Mouse (Mus musculus) neural tube, embryonic 13.5 days (tissue): ENCODE results near the gene Lmod2. TPM values are rescaled to one million over a fixed set of nuclear protein-coding genes. Genes with fewer than 3 reads are reported as not detected.

Experiments
- ATAC-seq: fragments of 200-750 bp; cut with Nextera tagmentation; 2 replicates; pipeline ENCODE4 v1.8.0; 2017; ENCODE audit warnings: low read depth, mild to moderate bottlenecking, moderate TSS enrichment, moderate library complexity
- H3K27ac ChIP-seq: fragments of 300-500 bp; sonication (generic); replicated peaks from 2 replicates; pipeline ENCODE4 v1.5.1; 2015; ENCODE audit warnings: moderate library complexity, mild to moderate bottlenecking, inconsistent platforms
- H3K27me3 ChIP-seq: fragments of 300-500 bp; sonication (generic); 2 replicates; pipeline ENCODE4 v1.6.1; 2015; ENCODE audit warnings: mild to moderate bottlenecking, inconsistent platforms
- H3K36me3 ChIP-seq: fragments of 300-500 bp; sonication (generic); 2 replicates; pipeline ENCODE4 v1.6.1; 2015; ENCODE audit warnings: mild to moderate bottlenecking, inconsistent platforms
- H3K4me1 ChIP-seq: fragments of 300-500 bp; sonication (generic); replicated peaks from 2 replicates; pipeline ENCODE4 v1.6.1; 2015; ENCODE audit warnings: inconsistent platforms
- H3K4me2 ChIP-seq: fragments of 300-500 bp; sonication (generic); 2 replicates; pipeline ENCODE4 v1.6.1; 2015; ENCODE audit warnings: inconsistent platforms, mild to moderate bottlenecking, moderate library complexity
- H3K4me3 ChIP-seq: fragments of 300-500 bp; sonication (generic); 2 replicates; pipeline ENCODE4 v1.5.1; 2015; ENCODE audit warnings: mild to moderate bottlenecking, inconsistent platforms
- H3K9ac ChIP-seq: fragments of 300-500 bp; sonication (generic); 2 replicates; pipeline ENCODE4 v1.6.1; 2015; ENCODE audit warnings: moderate library complexity, mild to moderate bottlenecking, inconsistent platforms
- H3K9me3 ChIP-seq: fragments of 300-500 bp; sonication (generic); 2 replicates; pipeline ENCODE4 v1.6.1; 2016; ENCODE audit warnings: inconsistent platforms
- WGBS: fragments of 180-500 bp; shearing (Covaris S2); methylation state at CpG from one replicate; pipeline ENCODE4 v1.1.7; 2015; 5-methylcytosine and 5-hydroxymethylcytosine counted together
- polyA plus RNA-seq: library from polyadenylated mRNA; unstranded; fragments of >200 nt; fragmentation: Nextera tagmentation; extraction: Ambion mirVana; gene quantifications from 2 replicates; pipeline ENCODE4 v1.2.1, GENCODE M21; 2015

The Lmod2 gene
- polyA plus RNA-seq, 1 experiment from 2014 or later: 0.15 TPM

DNA sequence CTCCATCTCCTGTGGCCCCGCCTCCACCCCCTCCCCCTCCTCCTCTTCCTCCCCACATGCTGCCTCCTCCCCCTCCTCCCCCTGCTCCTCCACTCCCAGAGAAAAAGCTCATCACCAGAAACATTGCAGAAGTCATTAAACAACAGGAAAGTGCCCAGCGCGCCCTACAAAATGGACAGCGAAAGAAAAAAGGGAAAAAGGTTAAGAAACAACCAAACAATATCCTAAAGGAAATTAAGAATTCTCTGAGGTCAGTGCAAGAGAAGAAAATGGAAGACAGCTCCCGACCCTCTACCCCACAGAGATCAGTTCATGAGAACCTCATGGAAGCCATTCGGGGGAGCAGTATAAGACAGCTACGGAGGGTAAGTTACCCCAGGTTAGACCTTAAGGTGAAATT, 6.7 kb downstream of the Lmod2 start:
- no peak overlapping the region for H3K4me2 ChIP-seq
- no peak overlapping the region for H3K27ac ChIP-seq
- no peak overlapping the region for H3K4me3 ChIP-seq
- H3K36me3 ChIP-seq: no peaks in the 10 kb centered on the region
- no peaks in the 10 kb centered on the region for H3K27me3 ChIP-seq
- no peaks in the 10 kb centered on the region for H3K9me3 ChIP-seq
- H3K4me1 ChIP-seq: no peaks in the 10 kb centered on the region
- no peak for ATAC-seq
- no peak overlapping the region for H3K9ac ChIP-seq
- WGBS: 95% methylated on average over 7 of the region's 7 CpGs

DNA sequence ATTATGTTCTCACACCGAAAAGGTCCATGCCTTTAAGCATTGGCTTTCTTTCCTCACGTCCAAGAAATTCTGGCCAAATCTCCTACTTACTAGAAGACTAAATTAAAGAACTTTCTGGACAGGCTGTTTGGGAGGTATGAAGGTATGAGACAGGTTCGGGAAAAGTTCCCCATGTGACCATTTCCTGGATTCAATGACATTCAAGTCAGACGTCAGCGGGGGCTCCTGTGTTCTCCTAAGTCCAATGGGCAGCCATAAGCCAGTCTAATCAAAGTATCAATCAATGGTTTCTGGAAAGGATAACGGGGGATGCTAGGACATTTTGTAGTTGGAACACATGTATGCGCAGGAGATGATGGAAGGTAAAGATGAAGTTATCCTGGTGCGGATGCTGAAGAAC, 8.1 kb downstream of the Lmod2 start:
- Histone ChIP-seq H3K9ac (no peak overlapping the region), H3K4me2 (no peak overlapping the region), H3K4me1 (no peaks in the 10 kb centered on the region), H3K27me3 (no peaks in the 10 kb centered on the region), H3K9me3 (no peaks in the 10 kb centered on the region), H3K4me3 (no peak overlapping the region), H3K36me3 (no peaks in the 10 kb centered on the region), H3K27ac (no peak overlapping the region)
- no peak for ATAC-seq
- WGBS: 93% methylated on average over 8 of the region's 8 CpGs

GRCm38 (mm10) chr6:24606512-24606911, 8.9 kb downstream of the Lmod2 start:
- WGBS: 77% methylated on average over 10 of the region's 10 CpGs
- no peak overlapping the region for H3K9ac ChIP-seq
- H3K4me1 ChIP-seq: no peaks in the 10 kb centered on the region
- H3K27ac ChIP-seq: no peak overlapping the region
- H3K36me3 ChIP-seq: no peaks in the 10 kb centered on the region
- no peak overlapping the region for H3K4me2 ChIP-seq
- no peaks in the 10 kb centered on the region for H3K9me3 ChIP-seq
- no peaks in the 10 kb centered on the region for H3K27me3 ChIP-seq
- H3K4me3 ChIP-seq: no peak overlapping the region
- no peak for ATAC-seq

DNA sequence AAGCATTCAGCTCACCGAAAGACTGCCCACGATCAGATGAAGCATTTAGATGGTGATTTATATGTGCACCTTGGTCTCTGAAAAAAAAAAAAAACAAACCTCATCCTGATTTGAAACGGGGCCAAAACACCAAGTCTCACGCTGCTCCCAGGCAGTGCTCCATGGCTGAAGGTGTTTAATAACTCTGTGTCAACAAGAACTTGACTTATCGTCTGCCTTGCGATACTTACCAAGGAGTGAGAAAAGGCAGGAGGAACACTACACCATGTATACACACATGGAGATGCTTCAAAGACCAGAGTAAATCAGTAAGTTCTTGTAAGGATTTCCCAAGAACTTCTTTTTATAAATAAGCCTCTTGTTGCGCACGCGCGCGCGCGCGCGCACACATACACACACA, 10.0 kb downstream of the Lmod2 start:
- no peaks in the 10 kb centered on the region for H3K27me3 ChIP-seq
- 0 out of 2 replicates have a peak, but pooled peaks cover 2% of the 10 kb centered on the region for H3K36me3 ChIP-seq
- no peak overlapping the region for H3K9ac ChIP-seq
- no peak overlapping the region for H3K4me3 ChIP-seq
- 82% methylated on average over 15 of the region's 15 CpGs for WGBS
- no peak for ATAC-seq
- no peak overlapping the region for H3K27ac ChIP-seq
- H3K4me2 ChIP-seq: no peak overlapping the region
- no peaks in the 10 kb centered on the region for H3K9me3 ChIP-seq
- H3K4me1 ChIP-seq: no peaks in the 10 kb centered on the region

- no peak overlapping the region for H3K4me3 ChIP-seq
- no peaks in the 10 kb centered on the region for H3K4me1 ChIP-seq
- no peak overlapping the region for H3K27ac ChIP-seq
- WGBS: 76% methylated on average over 4 of the region's 4 CpGs
- peaks cover 7% of the 10 kb centered on the region for H3K36me3 ChIP-seq
- H3K27me3 ChIP-seq: no peaks in the 10 kb centered on the region
- H3K9me3 ChIP-seq: no peaks in the 10 kb centered on the region
- no peak overlapping the region for H3K9ac ChIP-seq
- no peak overlapping the region for H3K4me2 ChIP-seq
- no peak for ATAC-seq
These were observed 10.6 kb downstream of the Lmod2 start for GRCm38 (mm10) chr6:24608129-24608528.

GRCm38 (mm10) chr6:24608682-24609081, 11.1 kb downstream of the Lmod2 start:
- no peak for ATAC-seq
- Histone ChIP-seq H3K36me3 (peaks cover 11% of the 10 kb centered on the region), H3K9me3 (no peaks in the 10 kb centered on the region), H3K27me3 (no peaks in the 10 kb centered on the region), H3K9ac (no peak overlapping the region), H3K4me3 (no peak overlapping the region), H3K4me1 (no peaks in the 10 kb centered on the region), H3K27ac (no peak overlapping the region), H3K4me2 (no peak overlapping the region)
- 85% methylated on average over 3 of the region's 3 CpGs for WGBS

- 79% methylated on average over 4 of the region's 4 CpGs for WGBS
- no peak for ATAC-seq
- Histone ChIP-seq H3K9ac (no peak overlapping the region), H3K27ac (no peak overlapping the region), H3K4me3 (no peak overlapping the region), H3K4me1 (no peaks in the 10 kb centered on the region), H3K27me3 (no peaks in the 10 kb centered on the region), H3K4me2 (no peak overlapping the region), H3K9me3 (no peaks in the 10 kb centered on the region), H3K36me3 (peaks cover 19% of the 10 kb centered on the region)
These were observed 12.0 kb downstream of the Lmod2 start for GRCm38 (mm10) chr6:24609531-24609930.

GRCm38 (mm10) chr6:24610358-24610757, 12.8 kb downstream of the Lmod2 start:
- WGBS: 90% methylated on average over 4 of the region's 4 CpGs

DNA sequence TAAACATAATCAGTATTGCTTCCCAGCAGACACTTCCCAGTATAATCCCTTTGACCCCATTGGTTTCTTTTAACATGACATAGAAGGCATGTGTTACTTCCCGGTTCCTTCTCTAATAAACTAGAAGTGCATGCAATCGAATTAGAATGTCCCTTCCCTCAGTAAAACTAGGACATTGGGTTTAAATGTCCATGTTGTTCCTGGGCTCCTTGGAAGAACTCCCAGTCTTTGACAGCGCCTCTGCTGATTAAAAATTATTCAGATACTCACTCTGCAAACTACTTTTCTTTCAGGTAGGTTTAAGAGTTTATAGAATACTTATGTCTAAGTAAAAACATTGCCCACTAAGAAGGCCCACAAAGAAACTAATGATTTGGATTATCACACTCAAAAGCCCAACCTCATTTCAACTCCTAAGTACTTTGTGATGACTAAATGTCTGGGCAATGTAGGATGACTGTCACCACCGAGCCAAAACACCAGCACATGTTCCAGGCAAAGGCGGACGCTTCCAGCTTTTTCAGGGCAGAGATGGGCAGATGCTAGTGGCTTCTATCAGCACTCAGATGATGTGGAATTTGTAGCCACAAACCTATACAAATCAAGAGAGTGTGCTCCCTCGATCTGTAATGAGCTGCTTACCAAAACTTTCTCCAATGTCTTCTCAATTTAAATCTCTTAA, 14.7 kb downstream of the Lmod2 start:
- Histone ChIP-seq H3K4me1 (no peaks in the 10 kb centered on the region), H3K4me2 (no peak overlapping the region), H3K36me3 (peaks cover 39% of the 10 kb centered on the region), H3K4me3 (no peak overlapping the region), H3K27me3 (no peaks in the 10 kb centered on the region), H3K9ac (no peak overlapping the region), H3K9me3 (no peaks in the 10 kb centered on the region), H3K27ac (no peak overlapping the region)
- ATAC-seq: no peak
- 93% methylated on average over 7 of the region's 7 CpGs for WGBS

More at GRCm38 (mm10) chr6:24610358-24610757, 12.8 kb downstream of the Lmod2 start:
- Histone ChIP-seq H3K4me2 (no peak overlapping the region), H3K27ac (no peak overlapping the region), H3K4me3 (no peak overlapping the region), H3K9ac (no peak overlapping the region), H3K36me3 (peaks cover 27% of the 10 kb centered on the region), H3K4me1 (no peaks in the 10 kb centered on the region), H3K27me3 (no peaks in the 10 kb centered on the region), H3K9me3 (no peaks in the 10 kb centered on the region)
- no peak for ATAC-seq

- Histone ChIP-seq H3K36me3 (peaks cover 50% of the 10 kb centered on the region), H3K9me3 (no peaks in the 10 kb centered on the region), H3K27ac (no peak overlapping the region), H3K4me3 (no peak overlapping the region), H3K4me2 (no peak overlapping the region), H3K27me3 (no peaks in the 10 kb centered on the region), H3K4me1 (no peaks in the 10 kb centered on the region), H3K9ac (no peak overlapping the region)
- ATAC-seq: no peak
- 96% methylated on average over 6 of the region's 6 CpGs for WGBS
These were observed 15.8 kb downstream of the Lmod2 start for GRCm38 (mm10) chr6:24613346-24613745.

DNA sequence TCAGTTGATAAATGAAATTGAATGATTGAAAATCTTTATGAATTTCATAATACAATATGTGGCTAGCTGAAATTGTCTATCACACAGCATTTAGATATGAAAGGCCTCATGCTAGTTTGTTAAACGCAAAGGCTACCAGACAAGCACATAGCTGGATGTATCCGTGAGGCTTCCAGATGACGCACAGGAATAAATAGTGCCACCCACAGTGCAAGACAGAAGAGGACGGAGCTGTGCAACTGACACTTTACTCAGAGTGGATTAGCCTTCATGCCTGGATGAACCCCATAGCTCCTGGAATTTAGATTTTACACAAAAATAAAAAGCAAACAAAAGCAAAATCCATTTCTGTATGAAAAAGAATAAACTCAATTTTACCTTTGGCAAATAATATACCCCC, 16.4 kb downstream of the Lmod2 start:
- Histone ChIP-seq H3K27me3 (no peaks in the 10 kb centered on the region), H3K4me2 (no peak overlapping the region), H3K27ac (no peak overlapping the region), H3K36me3 (peaks cover 51% of the 10 kb centered on the region), H3K9ac (no peak overlapping the region), H3K4me1 (no peaks in the 10 kb centered on the region), H3K4me3 (no peak overlapping the region), H3K9me3 (no peaks in the 10 kb centered on the region)
- ATAC-seq: no peak
- 74% methylated on average over 4 of the region's 4 CpGs for WGBS

DNA sequence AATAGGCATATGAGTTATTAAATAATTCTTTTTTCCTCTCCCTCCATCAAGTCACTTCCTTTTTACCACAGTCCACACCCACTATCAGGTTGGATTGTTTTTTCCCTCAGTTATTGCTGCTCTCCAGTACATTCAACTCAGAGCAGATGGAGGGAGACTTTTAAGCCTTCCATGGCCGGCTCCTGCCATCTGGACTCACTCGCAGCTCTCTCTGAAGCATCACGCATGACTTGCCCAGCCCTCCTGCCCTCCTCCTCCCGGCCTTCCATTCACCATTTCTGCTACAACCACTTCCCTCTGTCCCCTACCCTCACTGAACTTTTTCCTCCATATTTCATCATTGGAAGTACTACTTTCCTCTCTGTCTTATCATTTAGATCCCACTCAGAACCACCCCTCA, 19.2 kb downstream of the Lmod2 start:
- Histone ChIP-seq H3K4me2 (no peak overlapping the region), H3K27me3 (no peaks in the 10 kb centered on the region), H3K36me3 (peaks cover 60% of the 10 kb centered on the region), H3K9me3 (no peaks in the 10 kb centered on the region), H3K4me3 (no peak overlapping the region), H3K9ac (no peak overlapping the region), H3K27ac (no peak overlapping the region), H3K4me1 (no peaks in the 10 kb centered on the region)
- 65% methylated on average over 4 of the region's 4 CpGs for WGBS
- no peak for ATAC-seq
